Mouse (Mus musculus): ENCODE measurements around the gene Adipor2.

Adipor2 gene

GRCm38 (mm10) chr6:119313096-119313495 lies 104.4 kb downstream of the Adipor2 start:
- no peaks in the 10 kb centered on the region for H3K36me3 ChIP-seq (ENCODE audit: control insufficient read depth, insufficient read depth, low read length, poor library complexity, severe bottlenecking)
- DNase-seq (ENCODE audit: low read depth, low spot score) = no peak
- H3K27me3 ChIP-seq (ENCODE audit: control insufficient read depth, insufficient read depth, low read length, poor library complexity, severe bottlenecking) = no peaks in the 10 kb centered on the region

GRCm38 (mm10) chr6:119312381-119312780 lies 105.1 kb downstream of the Adipor2 start:
- no peaks in the 10 kb centered on the region for H3K36me3 ChIP-seq (ENCODE audit: control insufficient read depth, insufficient read depth, low read length, poor library complexity, severe bottlenecking)

GRCm38 (mm10) chr6:119310176-119310575 lies 107.3 kb downstream of the Adipor2 start:
- no peaks in the 10 kb centered on the region for H3K36me3 ChIP-seq (ENCODE audit: control insufficient read depth, insufficient read depth, low read length, poor library complexity, severe bottlenecking)
- H3K27me3 ChIP-seq (ENCODE audit: control insufficient read depth, insufficient read depth, low read length, poor library complexity, severe bottlenecking) = no peaks in the 10 kb centered on the region
- DNase-seq (ENCODE audit: low read depth, low spot score) = no peak

More at GRCm38 (mm10) chr6:119312381-119312780, 105.1 kb downstream of the Adipor2 start:
- DNase-seq (ENCODE audit: low read depth, low spot score) = no peak
- H3K27me3 ChIP-seq (ENCODE audit: control insufficient read depth, insufficient read depth, low read length, poor library complexity, severe bottlenecking) = no peaks in the 10 kb centered on the region

- DNase-seq (ENCODE audit: low read depth, low spot score) = no peak
- H3K27me3 ChIP-seq (ENCODE audit: control insufficient read depth, insufficient read depth, low read length, poor library complexity, severe bottlenecking) = no peaks in the 10 kb centered on the region
These were observed 109.6 kb downstream of the Adipor2 start for GRCm38 (mm10) chr6:119307867-119308413.

GRCm38 (mm10) chr6:119303331-119303730 lies 114.2 kb downstream of the Adipor2 start:
- no peaks in the 10 kb centered on the region for H3K36me3 ChIP-seq (ENCODE audit: control insufficient read depth, insufficient read depth, low read length, poor library complexity, severe bottlenecking)
- no peak for DNase-seq (ENCODE audit: low read depth, low spot score)

More at GRCm38 (mm10) chr6:119307867-119308413, 109.6 kb downstream of the Adipor2 start:
- no peaks in the 10 kb centered on the region for H3K36me3 ChIP-seq (ENCODE audit: control insufficient read depth, insufficient read depth, low read length, poor library complexity, severe bottlenecking)

More at GRCm38 (mm10) chr6:119303331-119303730, 114.2 kb downstream of the Adipor2 start:
- no peaks in the 10 kb centered on the region for H3K27me3 ChIP-seq (ENCODE audit: control insufficient read depth, insufficient read depth, low read length, poor library complexity, severe bottlenecking)

Data from splenic B cell, adult 2 months (primary cell).